Mouse (Mus musculus): Measurements from ENCODE around the gene 2610301B20Rik. TPM values are rescaled to one million over a fixed set of nuclear protein-coding genes. Genes with fewer than 3 reads are reported as not detected.

2610301B20Rik gene
- total and polyA plus RNA-seq, 2 experiments from 2014 or later = 33.9 to 39.0 TPM

DNA sequence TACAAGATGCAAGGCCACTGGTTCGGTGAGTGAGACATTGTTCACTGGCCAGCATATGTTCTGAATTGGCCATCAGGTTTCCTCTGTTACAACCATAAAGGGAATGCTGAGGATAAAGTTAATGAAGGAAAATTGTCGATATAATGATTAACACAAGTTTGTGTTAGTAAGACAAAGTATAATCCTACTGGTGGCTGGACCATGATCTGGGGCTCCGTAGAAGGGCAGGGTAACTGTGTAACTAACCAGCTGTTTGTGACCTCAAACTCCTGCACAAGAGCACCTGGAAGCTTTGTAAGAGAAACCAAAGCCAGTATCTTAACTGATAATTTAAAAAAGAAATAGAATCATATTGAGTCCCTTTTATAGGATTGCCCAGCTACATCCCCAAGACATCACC lies 55.4 kb downstream of the 2610301B20Rik start:
- Histone ChIP-seq H3K36me3 (ENCODE audit: insufficient read depth) (no peaks in the 10 kb centered on the region), H3K9me3 (ENCODE audit: low read length) (no peaks in the 10 kb centered on the region), H3K27me3 (ENCODE audit: insufficient read depth, low read length) (no peaks in the 10 kb centered on the region), H3K4me1 (ENCODE audit: insufficient read depth) (no peaks in the 10 kb centered on the region), H3K9ac (no peak overlapping the region), H3K4me2 (ENCODE audit: low read depth) (no peak overlapping the region), H3K4me3 (ENCODE audit: low read depth, low read length) (no peak overlapping the region), H3K27ac (ENCODE audit: low read depth, low read length) (no peak overlapping the region)
- no peak for TF ChIP-seq CTCF (IDR thresholded peaks at IDR 0.05; ENCODE audit: low read depth)
- ATAC-seq (no peak), DNase-seq (no peak)
- 83% methylated on average over 3 of the region's 3 CpGs for WGBS

DNA sequence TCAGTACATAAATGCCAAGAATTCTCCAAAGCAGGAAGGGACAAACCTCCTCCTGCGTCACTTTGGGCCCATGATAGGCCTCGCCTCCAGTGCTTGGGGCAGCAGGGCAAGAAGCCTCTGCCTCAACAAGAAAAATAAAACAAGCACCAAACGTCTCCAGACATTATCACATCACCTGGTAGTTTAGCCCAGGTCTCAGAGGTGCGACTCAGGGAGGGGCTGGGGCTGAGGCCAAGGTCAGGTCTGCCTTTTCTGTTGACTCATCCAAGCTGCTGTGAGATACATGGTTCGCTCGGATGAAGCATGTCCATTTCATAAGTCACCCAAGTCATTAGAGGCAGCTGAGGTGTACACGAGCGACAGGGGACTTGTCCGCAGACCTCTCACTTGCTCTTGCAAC lies 56.7 kb downstream of the 2610301B20Rik start:
- Histone ChIP-seq H3K9ac (no peak overlapping the region), H3K27me3 (ENCODE audit: insufficient read depth, low read length) (no peaks in the 10 kb centered on the region), H3K9me3 (ENCODE audit: low read length) (no peaks in the 10 kb centered on the region), H3K27ac (ENCODE audit: low read depth, low read length) (no peak overlapping the region), H3K4me3 (ENCODE audit: low read depth, low read length) (no peak overlapping the region), H3K4me1 (ENCODE audit: insufficient read depth) (no peaks in the 10 kb centered on the region), H3K4me2 (ENCODE audit: low read depth) (no peak overlapping the region), H3K36me3 (ENCODE audit: insufficient read depth) (no peaks in the 10 kb centered on the region)
- TF ChIP-seq CTCF (IDR thresholded peaks at IDR 0.05; ENCODE audit: low read depth) = no peak
- DNase-seq (no peak), ATAC-seq (no peak)
- WGBS = 86% methylated on average over 9 of the region's 9 CpGs

DNA sequence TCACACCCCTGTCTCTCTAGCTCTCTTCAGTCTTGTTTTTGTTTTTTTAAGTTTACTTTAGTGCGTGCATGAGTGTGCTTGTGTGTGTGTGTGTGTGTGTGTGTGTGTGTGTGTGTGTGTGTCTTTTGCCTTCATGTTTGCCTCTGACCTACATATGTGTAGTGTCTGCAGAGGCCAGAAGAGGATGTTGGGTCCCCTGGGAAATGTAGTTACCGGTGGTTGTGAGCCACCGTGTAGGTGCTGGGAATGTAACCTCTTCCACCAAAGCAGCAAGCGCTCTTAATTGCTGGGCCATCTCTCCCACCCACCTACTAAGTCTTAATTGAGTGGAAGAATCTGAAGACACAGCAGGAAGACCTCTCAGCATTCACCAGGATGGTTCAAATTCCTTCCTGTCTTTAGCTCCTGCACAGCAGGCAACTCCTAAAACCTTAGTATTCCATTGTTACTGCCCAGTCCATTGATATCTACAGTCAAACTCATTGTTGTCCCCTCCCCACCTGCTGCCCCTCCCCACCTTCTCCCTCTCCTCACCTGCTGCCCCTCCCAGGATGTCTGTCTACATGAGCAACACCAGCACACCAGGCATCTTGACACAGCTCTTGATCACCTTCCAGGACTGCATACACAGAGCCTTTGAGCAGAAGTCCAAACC lies 57.9 kb downstream of the 2610301B20Rik start:
- TF ChIP-seq CTCF (IDR thresholded peaks at IDR 0.05; ENCODE audit: low read depth) = no peak
- DNase-seq = no peak
- ATAC-seq = no peak
- H3K4me3 ChIP-seq (ENCODE audit: low read depth, low read length) = no peak overlapping the region
- H3K4me2 ChIP-seq (ENCODE audit: low read depth) = no peak overlapping the region
- H3K9me3 ChIP-seq (ENCODE audit: low read length) = no peaks in the 10 kb centered on the region
- no peak overlapping the region for H3K9ac ChIP-seq
- no peak overlapping the region for H3K27ac ChIP-seq (ENCODE audit: low read depth, low read length)
- H3K36me3 ChIP-seq (ENCODE audit: insufficient read depth) = no peaks in the 10 kb centered on the region
- H3K27me3 ChIP-seq (ENCODE audit: insufficient read depth, low read length) = no peaks in the 10 kb centered on the region
- H3K4me1 ChIP-seq (ENCODE audit: insufficient read depth) = no peaks in the 10 kb centered on the region
- 33% methylated on average over 4 of the region's 4 CpGs for WGBS

DNA sequence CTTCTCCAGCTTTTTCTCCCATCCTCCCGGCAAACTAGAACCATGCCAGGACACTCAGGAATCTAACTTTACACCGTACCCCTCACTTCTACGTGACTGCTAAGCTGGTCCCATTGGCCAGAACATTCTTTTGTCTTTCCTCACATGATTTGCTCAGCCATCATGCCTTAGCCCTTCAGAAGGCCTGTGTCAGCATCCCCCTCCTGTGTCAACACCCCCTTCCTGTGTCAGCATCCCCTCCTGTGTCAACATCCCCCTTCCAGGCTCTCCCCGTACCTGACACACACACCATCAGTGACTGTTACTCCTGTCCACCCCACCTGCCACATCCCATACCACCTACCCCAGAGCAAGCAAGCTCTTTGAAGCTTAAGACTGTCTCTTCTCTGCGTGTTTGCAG lies 58.5 kb downstream of the 2610301B20Rik start:
- H3K4me2 ChIP-seq (ENCODE audit: low read depth) = no peak overlapping the region
- no peak overlapping the region for H3K9ac ChIP-seq
- H3K36me3 ChIP-seq (ENCODE audit: insufficient read depth) = no peaks in the 10 kb centered on the region
- DNase-seq (no peak), ATAC-seq (no peak)
- no peaks in the 10 kb centered on the region for H3K4me1 ChIP-seq (ENCODE audit: insufficient read depth)
- 73% methylated on average over 5 of the region's 5 CpGs for whole genome bisulfite sequencing
- H3K4me3 ChIP-seq (ENCODE audit: low read depth, low read length) = no peak overlapping the region
- H3K27me3 ChIP-seq (ENCODE audit: insufficient read depth, low read length) = no peaks in the 10 kb centered on the region
- no peak for TF ChIP-seq CTCF (IDR thresholded peaks at IDR 0.05; ENCODE audit: low read depth)
- H3K27ac ChIP-seq (ENCODE audit: low read depth, low read length) = no peak overlapping the region
- no peaks in the 10 kb centered on the region for H3K9me3 ChIP-seq (ENCODE audit: low read length)

DNA sequence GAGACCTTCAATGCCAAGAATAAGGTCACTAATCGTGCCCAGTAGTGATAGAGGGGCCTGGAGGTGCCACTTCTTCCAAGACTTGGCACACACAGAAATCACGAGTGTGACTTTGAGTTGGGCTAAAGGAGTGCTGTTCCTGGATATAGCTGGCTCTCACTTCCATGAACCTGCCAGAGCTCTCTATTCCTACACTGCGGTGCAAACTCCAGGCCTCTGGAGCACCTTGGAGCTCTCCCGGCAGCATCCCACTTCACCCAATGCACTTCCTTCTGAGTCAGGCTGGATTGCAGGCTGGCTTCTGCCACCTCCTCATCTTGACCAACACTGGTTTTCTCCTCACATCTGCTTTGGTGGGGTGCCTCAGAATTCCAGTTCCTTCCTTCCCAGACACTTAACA lies 62.5 kb downstream of the 2610301B20Rik start:
- 76% methylated on average over 4 of the region's 4 CpGs for WGBS

More for the DNA sequence above, 62.5 kb downstream of the 2610301B20Rik start:
- no peak for DNase-seq
- Histone ChIP-seq H3K4me1 (ENCODE audit: insufficient read depth) (no peaks in the 10 kb centered on the region), H3K4me3 (ENCODE audit: low read depth, low read length) (no peak overlapping the region), H3K4me2 (ENCODE audit: low read depth) (no peak overlapping the region), H3K36me3 (ENCODE audit: insufficient read depth) (no peaks in the 10 kb centered on the region), H3K27ac (ENCODE audit: low read depth, low read length) (no peak overlapping the region), H3K9ac (no peak overlapping the region), H3K9me3 (ENCODE audit: low read length) (no peaks in the 10 kb centered on the region), H3K27me3 (ENCODE audit: insufficient read depth, low read length) (no peaks in the 10 kb centered on the region)
- ATAC-seq = no peak
- no peak for TF ChIP-seq CTCF (IDR thresholded peaks at IDR 0.05; ENCODE audit: low read depth)

Small RNAs within 50 kb of the gene (microRNA-seq; reads per million reads assigned to microRNA genes)
- 0 reads per million in 2 experiments for gene Mir3471-1
- gene n-TSaga9 = 1.1 to 1.5 reads per million in 2 experiments

Data from forebrain, postnatal 0 days (tissue).